Comparison of ENCODE assay signal across 8 mouse cellular contexts in the genomic region with DNA sequence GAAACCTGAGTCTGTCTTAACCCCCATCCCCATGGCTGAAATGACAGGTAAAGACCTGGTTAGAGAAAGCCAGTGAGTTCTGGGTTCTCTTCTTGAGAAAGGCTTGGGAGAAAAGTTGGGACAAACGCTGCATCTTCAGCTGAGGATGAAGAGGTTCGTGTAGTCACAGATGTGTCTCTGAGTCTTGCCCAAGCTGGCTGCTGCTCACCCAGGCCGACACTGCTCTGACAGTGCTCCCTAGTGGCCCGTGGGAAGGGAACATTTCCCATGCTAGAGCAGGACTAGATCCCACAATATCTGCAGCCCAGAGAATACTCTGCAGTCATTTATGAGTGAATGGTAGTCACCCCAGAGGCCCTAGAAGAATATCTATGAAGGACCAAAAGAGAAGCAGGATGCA.
DNase-seq lines count a peak whose midpoint lies in the region; ATAC-seq and TF ChIP-seq lines count a peak whose summit lies in the region.

No protein-coding gene starts in this region.

- 67% methylated on average over 4 of the region's 4 CpGs for WGBS in forebrain, embryonic 15.5 days

- H3K9ac ChIP-seq in forebrain, embryonic 15.5 days (replicated peaks), result no peak overlapping the region

- peak overlapping the region; percentile 78; the same call in 1 of the 2 replicates for H3K27ac ChIP-seq in gastrocnemius, adult 2 months
- no peak overlapping the region for H3K27ac ChIP-seq in forebrain, embryonic 15.5 days (replicated peaks)

- no peaks in the 10 kb centered on the region for H3K36me3 ChIP-seq in forebrain, embryonic 15.5 days

- no peak overlapping the region for H3K4me2 ChIP-seq in forebrain, embryonic 15.5 days (replicated peaks)

- no peaks in the 10 kb centered on the region for H3K27me3 ChIP-seq in forebrain, embryonic 15.5 days

- H3K4me3 ChIP-seq in gastrocnemius, adult 2 months, result no peak overlapping the region
- no peak overlapping the region for H3K4me3 ChIP-seq in forebrain, embryonic 15.5 days

- peak; percentile 62 for TF ChIP-seq CTCF in gastrocnemius, adult 2 months (IDR thresholded peaks at IDR 0.05)

- no peak for ATAC-seq in forebrain, embryonic 15.5 days (replicated peaks)

- no peaks in the 10 kb centered on the region for H3K4me1 ChIP-seq in forebrain, embryonic 15.5 days

- peak; percentile 16 for DNase-seq in embryo, embryonic 11 days
- DNase-seq in embryo, embryonic 9.5 days (ENCODE audit: extremely low spot score), result no peak
- DNase-seq in B cell, adult 2 months, result peak; percentile 48 to 49
- peak; percentile 43 for DNase-seq in gastrocnemius, adult 2 months
- peak; percentile 48 for DNase-seq in kidney, postnatal 14 days
- DNase-seq in thymus, postnatal 0 days (ENCODE audit: low spot score), result no peak
- no peak for DNase-seq in layer of hippocampus, adult 9-10 months (ENCODE audit: low spot score)

- intact Hi-C loops in gastrocnemius, adult 2 months (cut with DNase I), result loop anchor here (5.0 kb wide), 1 partner anchor 166 kb away; a partner anchor contains a TSS

- no peaks in the 10 kb centered on the region for H3K9me3 ChIP-seq in forebrain, embryonic 15.5 days

Comparison
In these comparisons a context has a peak if more than half of its experiments do, and no peak if none do; other contexts are left out.
1. DNase-seq: peak in embryo, embryonic 11 days (single experiment), B cell, adult 2 months (2 of 2), gastrocnemius, adult 2 months (single experiment) and kidney, postnatal 14 days (single experiment); none in embryo, embryonic 9.5 days (single experiment), thymus, postnatal 0 days (single experiment) and layer of hippocampus, adult 9-10 months (single experiment).